Mouse (Mus musculus) gastrocnemius, adult 18-20 months (tissue): Measurements from ENCODE around the gene Wwox. TPM values are rescaled to one million over a fixed set of nuclear protein-coding genes. Genes with fewer than 3 reads are reported as not detected.

Experiments used
- DNase-seq: peaks from one replicate; pipeline ENCODE4 v3.0.0; 2021; ENCODE audit warnings: low spot score
- total RNA-seq, 2 experiments: library from RNA; stranded (reverse); gene quantifications; 2 replicates each; pipeline ENCODE4 v1.2.3; 2021

Wwox gene
- total RNA-seq, 2 experiments from 2014 or later, result 5.6 to 6.1 TPM

DNA sequence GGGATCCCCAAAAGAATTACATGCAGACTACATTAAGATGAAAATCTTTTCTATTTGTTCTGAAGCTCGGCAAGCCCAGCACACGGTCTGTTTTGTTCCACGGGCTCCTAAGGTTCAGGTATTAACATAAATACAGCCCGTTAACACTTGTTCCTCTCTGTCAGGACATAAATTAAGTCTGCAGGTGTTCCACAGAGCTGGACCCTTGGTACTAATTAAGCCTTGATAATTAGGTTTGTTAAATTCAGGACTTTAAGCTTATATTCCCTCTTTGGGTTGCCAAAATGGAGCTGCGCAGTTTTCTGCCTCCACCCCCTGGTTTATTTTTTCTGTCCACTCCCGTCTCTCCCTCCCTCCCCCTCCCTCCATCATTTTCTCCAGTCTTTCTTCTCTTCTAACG lies 638.8 kb downstream of the Wwox start:
- no peak for DNase-seq

DNA sequence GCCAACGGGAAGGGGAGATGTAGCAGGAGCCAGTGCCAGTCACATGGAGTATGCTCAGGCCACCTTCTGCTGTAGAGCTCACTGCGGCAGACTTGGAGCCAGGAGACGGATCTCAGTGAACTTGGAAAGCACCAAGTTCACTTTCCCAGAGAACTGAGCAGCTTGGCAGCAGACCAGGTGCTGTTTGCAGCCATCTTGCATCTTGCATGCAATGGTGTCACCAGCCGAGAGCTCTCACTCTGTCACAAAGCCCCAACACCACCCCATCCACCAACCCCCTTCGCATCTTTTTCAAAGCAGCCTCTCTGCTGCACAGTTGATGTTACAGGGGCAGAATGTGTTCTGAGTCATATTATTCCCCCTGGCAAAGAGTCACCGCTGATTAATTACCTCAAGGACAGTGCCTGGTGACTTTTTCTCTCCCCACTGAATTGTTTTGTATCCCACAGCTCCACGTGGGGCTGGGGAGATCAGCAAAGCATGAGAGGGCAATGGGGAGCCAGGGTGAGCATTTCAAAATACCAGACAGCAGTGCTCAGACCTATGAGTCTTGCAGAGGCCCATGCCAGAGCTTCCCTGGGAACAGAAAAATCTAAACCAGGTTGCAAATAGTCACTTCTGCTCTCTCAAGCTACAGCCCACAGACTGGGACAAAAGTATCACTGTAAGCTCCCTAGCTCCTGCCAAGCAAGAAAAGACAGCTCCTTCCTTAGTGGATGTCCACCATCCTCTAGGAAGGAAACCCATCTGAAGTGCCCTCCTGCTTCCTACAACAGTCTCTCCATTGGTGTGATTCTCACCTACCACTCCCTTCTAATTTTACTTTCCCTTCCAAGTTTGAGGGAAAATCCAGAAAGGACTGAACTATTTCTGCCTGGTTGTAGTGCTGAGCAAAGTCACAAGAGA lies 642.1 kb downstream of the Wwox start:
- DNase-seq, result no peak

- no peak for DNase-seq
Observed at GRCm38 (mm10) chr8:115088162-115088561, 648.7 kb downstream of the Wwox start.

- no peak for DNase-seq
Observed at GRCm38 (mm10) chr8:115089744-115090143, 650.3 kb downstream of the Wwox start.

GRCm38 (mm10) chr8:115090202-115090601 lies 650.7 kb downstream of the Wwox start:
- DNase-seq, result no peak

- peak; percentile 23 for DNase-seq
Observed at GRCm38 (mm10) chr8:115095548-115095947, 656.1 kb downstream of the Wwox start.

GRCm38 (mm10) chr8:115097988-115098562 lies 658.6 kb downstream of the Wwox start:
- DNase-seq, result no peak

DNA sequence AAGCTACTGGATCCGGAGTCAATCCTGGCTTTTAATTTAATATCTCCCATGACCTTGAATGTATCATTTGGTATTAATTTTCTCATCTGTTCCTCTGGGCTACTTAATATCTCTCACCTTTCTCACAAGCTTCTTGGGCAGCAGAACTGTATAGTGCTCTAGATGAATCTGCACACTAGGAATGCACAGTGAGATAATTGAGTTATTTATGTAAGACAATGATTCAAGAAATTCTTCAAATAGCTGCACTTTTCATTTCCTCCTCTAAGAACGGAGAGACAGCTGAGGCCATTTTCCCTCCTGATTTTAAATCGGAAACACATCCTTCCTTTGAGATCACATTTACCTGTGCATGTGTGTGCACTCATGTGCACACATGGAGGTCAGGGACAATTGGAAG lies 669.9 kb downstream of the Wwox start:
- no peak for DNase-seq

- no peak for DNase-seq
Observed at GRCm38 (mm10) chr8:115110423-115110822, 671.0 kb downstream of the Wwox start.

DNA sequence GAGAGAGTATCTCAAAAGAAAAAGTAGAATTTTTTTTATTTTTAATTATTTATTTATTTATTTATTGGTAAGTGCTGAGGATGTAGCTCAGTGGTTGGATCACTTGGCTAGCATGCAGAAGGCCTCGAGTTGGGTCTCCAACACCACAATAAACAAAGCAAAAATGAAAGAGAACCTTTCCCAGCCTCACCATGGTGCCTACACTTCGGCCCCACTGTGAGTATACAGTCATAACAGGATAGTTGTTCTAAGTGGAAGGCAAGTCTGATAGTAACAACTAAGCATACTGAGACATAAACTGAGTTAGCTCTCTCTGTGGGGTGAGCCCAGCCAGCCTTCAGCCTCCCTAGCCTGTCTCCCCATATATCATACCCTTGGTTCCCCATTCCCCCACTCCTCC lies 672.6 kb downstream of the Wwox start:
- DNase-seq, result no peak

DNA sequence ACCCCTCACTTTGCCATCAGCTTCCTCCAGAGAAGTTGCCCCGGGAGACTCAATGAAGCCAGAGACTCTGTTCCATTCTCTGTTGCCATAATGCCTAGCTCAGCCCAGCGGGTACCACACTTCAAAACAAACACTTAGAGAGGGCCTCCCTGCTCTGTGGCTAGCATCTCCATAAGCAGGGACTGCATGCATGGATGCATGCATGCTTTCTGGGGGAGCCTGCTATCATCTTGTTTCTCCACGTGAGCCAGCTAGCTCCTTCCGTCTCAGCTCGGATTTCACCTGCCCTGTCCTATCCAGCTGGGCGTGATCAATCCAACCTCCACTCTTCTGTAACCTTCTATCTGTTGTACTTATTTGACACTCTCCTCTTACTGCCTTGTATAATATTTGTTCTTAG lies 675.0 kb downstream of the Wwox start:
- DNase-seq, result no peak

GRCm38 (mm10) chr8:115126081-115126480 lies 686.6 kb downstream of the Wwox start:
- DNase-seq, result no peak

DNA sequence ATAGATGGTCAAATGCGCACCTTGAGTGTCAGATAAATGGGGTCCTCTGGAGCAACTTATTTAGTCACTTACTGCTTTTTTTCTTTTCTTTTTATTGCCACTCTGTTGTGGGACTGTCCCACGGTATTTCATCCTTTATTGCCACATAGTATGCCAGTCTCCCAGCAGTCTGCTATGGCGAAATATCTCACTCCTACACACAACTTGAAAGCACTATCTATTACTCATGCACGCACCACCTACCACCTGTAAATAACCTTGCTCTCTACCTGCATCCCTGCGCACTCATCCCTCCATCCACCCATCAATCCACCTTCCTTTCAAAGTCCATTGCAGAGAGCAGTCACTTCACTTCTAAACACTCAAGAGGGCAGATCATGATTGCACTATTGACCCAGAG lies 687.2 kb downstream of the Wwox start:
- DNase-seq, result no peak

- DNase-seq, result no peak
Observed at GRCm38 (mm10) chr8:115129307-115129706, 689.9 kb downstream of the Wwox start.

DNA sequence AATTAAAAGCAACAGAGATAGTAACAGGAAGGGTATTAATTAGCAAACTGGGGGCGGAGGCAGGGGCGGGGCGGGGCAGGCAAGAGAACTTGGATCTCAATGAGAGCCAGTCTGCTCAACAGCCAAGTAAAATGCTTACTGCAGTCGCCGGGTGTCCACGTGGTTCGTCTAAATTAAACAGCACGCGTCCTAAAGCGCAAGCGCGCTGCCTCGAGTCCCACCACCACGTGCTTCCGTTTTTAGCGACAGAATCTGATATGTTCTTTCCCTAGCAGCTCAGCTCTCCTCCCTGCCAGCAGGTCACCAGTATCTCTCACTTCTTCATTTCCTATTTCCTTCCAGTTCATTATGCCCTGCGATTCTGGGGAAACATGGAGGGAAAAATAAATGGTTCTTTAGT lies 693.7 kb downstream of the Wwox start:
- no peak for DNase-seq

GRCm38 (mm10) chr8:115133711-115134218 lies 694.3 kb downstream of the Wwox start:
- DNase-seq, result no peak

DNA sequence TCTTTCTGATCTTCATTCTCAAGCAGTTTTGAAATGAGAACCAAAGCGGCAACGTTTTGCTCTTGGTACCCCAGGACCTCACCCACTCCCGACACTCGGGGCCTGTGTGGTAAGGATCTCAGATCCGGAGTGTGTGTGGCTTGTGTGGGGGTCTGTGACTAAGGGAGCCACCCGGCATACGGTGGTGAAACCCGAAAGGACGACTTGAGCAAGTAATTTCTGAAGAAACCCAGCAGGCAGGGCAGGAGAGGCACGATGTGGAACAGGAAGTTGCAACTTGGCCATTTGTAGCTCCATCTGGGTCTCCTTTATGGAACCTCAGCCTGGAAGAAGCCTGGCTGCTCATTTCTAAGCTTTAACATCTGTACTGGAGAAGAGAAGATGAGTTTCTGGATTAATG lies 697.4 kb downstream of the Wwox start:
- DNase-seq, result no peak

- DNase-seq, result no peak
Observed at GRCm38 (mm10) chr8:115141614-115142013, 702.2 kb downstream of the Wwox start.

DNA sequence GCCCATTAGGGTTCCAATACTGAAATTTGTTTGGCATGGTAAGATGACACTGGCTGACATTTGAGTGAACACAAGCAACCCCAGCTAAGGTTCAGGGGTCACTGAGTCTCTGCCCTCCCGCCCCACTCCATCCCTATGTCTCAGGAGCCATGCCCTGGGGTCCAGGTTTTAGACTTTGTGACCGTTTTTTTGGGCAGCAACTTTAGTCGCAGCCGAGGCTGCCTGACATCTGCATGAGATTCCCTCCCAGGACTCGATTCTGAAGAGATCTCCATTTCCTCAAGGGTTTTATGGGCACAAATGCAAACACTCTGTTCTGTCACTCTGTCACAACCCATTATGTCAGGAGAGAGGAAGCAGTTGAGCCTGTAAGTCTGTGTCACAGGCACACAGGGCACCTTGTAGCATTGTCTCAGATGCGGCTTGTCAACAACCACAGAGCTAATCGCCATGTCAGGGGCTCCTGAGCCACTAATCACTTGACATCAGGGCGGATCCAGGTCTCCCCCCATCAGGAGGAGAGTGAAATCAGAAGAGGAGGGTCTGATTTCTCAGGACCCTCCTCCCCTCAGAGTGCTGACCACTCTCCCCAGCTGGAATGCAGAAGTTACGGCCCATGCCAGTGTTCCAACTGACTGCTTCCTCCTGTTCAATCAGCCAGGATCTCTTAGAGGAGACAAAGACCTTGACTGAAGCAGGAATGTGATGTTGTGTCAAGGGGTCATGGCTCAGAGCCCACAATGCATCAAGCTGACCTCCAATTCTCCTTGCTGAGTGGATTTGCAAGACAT lies 704.3 kb downstream of the Wwox start:
- DNase-seq, result no peak

DNA sequence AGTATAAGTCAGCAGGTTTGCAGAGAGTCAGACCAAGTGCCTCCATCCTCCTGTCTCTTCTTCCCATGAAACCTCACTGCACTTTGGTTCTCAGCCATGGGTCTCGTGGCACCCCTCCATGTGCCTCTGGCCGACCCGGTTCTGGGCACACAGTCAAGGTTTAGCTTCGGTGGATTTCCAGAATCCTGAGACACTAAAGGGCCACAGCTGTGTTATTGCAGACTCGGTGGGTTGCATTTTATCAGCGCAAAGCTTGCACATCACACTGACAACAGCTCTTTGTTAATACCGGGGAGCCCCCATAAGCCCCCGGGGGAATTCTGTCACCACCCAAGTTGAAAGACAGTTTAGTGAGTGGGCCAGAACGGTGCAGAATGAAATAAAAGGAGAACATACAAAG lies 707.6 kb downstream of the Wwox start:
- DNase-seq, result peak; percentile 38

- DNase-seq, result no peak
Observed at GRCm38 (mm10) chr8:115150446-115151109, 711.1 kb downstream of the Wwox start.

DNA sequence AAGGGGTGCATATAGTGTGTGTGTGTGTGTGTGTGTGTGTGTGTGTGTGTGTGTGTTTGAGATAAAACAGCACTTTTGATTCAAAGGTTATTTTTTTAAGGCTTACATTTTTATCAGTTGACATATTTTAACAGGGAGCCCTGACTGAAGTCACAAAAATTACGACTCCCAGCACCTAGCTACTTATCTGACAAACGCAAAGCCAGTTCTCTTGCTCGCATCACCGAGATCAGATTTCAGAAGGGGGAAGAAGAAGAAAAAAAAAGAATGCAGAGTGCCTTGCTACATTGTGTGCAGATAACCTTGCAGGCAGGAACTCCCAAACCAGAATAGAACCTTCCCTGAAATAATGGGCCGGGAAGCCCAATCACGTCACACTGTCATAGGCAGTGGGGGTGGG lies 712.0 kb downstream of the Wwox start:
- DNase-seq, result no peak
